Mouse (Mus musculus): ENCODE measurements around the gene Ctdsp1. TPM values are rescaled to one million over a fixed set of nuclear protein-coding genes. Genes with fewer than 3 reads are reported as not detected.

The Ctdsp1 gene
- 100 to 1,000 TPM; 136 to 144 TPM for total RNA-seq (2023)

GRCm38 (mm10) chr1:74390924-74391748 is at the start of gene Ctdsp1:
Gene Ctdsp1 (plus strand): TSS chr1:74391509.

GRCm38 (mm10) chr1:74361812-74362211 is 29.5 kb upstream of the Ctdsp1 start, which contains the start of gene Catip:
Gene Catip (plus strand): TSS chr1:74362108.

GRCm38 (mm10) chr1:74374980-74375379 is 16.3 kb upstream of the Ctdsp1 start, which contains the start of gene Slc11a1:
Gene Slc11a1 (plus strand): TSS chr1:74375195.

GRCm38 (mm10) chr1:74408589-74409504 is 17.5 kb downstream of the Ctdsp1 start, which contains the start of gene Vil1:
Gene Vil1 (plus strand): TSS chr1:74409376.

Other genes starting within 250 kb of the Ctdsp1 start
- under 1 TPM; 0.27 to 0.81 TPM for gene Cxcr2, start 237.5 kb upstream of the Ctdsp1 start, total RNA-seq (2023)
- not detected for gene Cxcr1, start 196.9 kb upstream of the Ctdsp1 start, total RNA-seq (2023)
- gene Arpc2, start 155.4 kb upstream of the Ctdsp1 start, total RNA-seq (2023) = 100 to 1,000 TPM; 710 to 723 TPM
- gene Gpbar1, start 113.0 kb upstream of the Ctdsp1 start, total RNA-seq (2023) = under 1 TPM; 0.63 to 0.85 TPM
- gene Aamp, start 106.8 kb upstream of the Ctdsp1 start, total RNA-seq (2023) = 100 to 1,000 TPM; 118 to 129 TPM
- 10 to 100 TPM; 16.8 to 17.0 TPM for gene Pnkd, start 106.6 kb upstream of the Ctdsp1 start, total RNA-seq (2023)
- 10 to 100 TPM; 66.7 to 88.5 TPM for gene Tmbim1, start 85.9 kb upstream of the Ctdsp1 start, total RNA-seq (2023)
- gene Catip, start 29.4 kb upstream of the Ctdsp1 start, total RNA-seq (2023) = under 1 TPM; 0.49 to 0.76 TPM
- gene Slc11a1, start 16.3 kb upstream of the Ctdsp1 start, total RNA-seq (2023) = 100 to 1,000 TPM; 616 to 632 TPM
- gene Vil1, start 17.9 kb downstream of the Ctdsp1 start, total RNA-seq (2023) = under 1 TPM in 1 of 2 experiments, not detected in 1; 1.00 TPM
- 10 to 100 TPM; 18.8 to 18.9 TPM for gene Cnot9, start 114.5 kb downstream of the Ctdsp1 start, total RNA-seq (2023)
- gene Plcd4, start 151.4 kb downstream of the Ctdsp1 start, total RNA-seq (2023) = under 1 TPM in 1 of 2 experiments, not detected in 1; 0.85 TPM
- gene Usp37, start 152.8 kb downstream of the Ctdsp1 start, total RNA-seq (2023) = 10 to 100 TPM; 15.8 to 18.7 TPM
- gene Zfp142, start 196.7 kb downstream of the Ctdsp1 start, total RNA-seq (2023) = 10 to 100 TPM; 19.7 to 24.2 TPM
- gene Bcs1l, start 196.8 kb downstream of the Ctdsp1 start, total RNA-seq (2023) = 1 to 10 TPM; 6.5 to 7.0 TPM
- gene Rnf25, start 209.9 kb downstream of the Ctdsp1 start, total RNA-seq (2023) = 10 to 100 TPM; 38.6 to 45.9 TPM
- under 1 TPM; 0.36 to 0.84 TPM for gene Stk36, start 209.9 kb downstream of the Ctdsp1 start, total RNA-seq (2023)

Data from monocyte, adult 59 days (primary cell).